Mouse (Mus musculus) splenic B cell, adult 2 months (primary cell): ENCODE results near the gene Cyp2c65.
"Not testable (repeated sequence)": the region's sequence is repeated elsewhere in the genome, so short reads cannot be mapped to it uniquely, and the experiment has no call there.

ENCODE experiments used
- DNase-seq: peaks from one replicate; pipeline ENCODE4 v3.0.0-alpha.2; 2011; ENCODE audit warnings: low read depth, low spot score
- H3K27me3 ChIP-seq: 2 replicates; pipeline ENCODE4 v1.6.1; 2012; ENCODE audit warnings: mild to moderate bottlenecking, low read length, moderate library complexity, mixed read lengths; ENCODE audit not compliant: control insufficient read depth, poor library complexity, insufficient read depth, severe bottlenecking
- H3K36me3 ChIP-seq: 2 replicates; pipeline ENCODE4 v1.6.1; 2012; ENCODE audit warnings: mild to moderate bottlenecking, low read length, moderate library complexity, mixed read lengths; ENCODE audit not compliant: control insufficient read depth, poor library complexity, insufficient read depth, severe bottlenecking

The Cyp2c65 gene

DNA sequence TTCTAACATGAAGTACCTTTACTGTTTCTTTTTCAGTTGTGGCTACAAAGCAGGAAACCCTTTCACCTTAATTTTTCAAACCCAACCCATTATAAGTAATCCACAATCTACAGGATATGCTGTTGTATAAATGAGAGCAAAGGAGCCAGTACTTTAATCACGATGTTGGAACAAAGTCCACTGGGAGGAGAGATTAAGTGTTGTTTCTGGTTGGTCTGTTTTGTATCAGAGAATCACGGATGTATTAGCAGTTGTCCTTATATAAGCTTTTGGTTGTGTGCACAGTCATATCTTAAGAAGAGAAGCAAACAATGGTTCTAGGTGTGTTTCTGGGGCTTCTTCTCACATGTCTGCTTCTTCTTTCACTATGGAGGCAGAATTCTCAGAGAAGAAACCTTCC, at the start of gene Cyp2c65:
Gene Cyp2c65 (plus strand): TSS at position 297 of the 400 bp plus-strand sequence.
- no peak for DNase-seq
- H3K27me3 ChIP-seq, result no peaks in the 10 kb centered on the region
- no peaks in the 10 kb centered on the region for H3K36me3 ChIP-seq

DNA sequence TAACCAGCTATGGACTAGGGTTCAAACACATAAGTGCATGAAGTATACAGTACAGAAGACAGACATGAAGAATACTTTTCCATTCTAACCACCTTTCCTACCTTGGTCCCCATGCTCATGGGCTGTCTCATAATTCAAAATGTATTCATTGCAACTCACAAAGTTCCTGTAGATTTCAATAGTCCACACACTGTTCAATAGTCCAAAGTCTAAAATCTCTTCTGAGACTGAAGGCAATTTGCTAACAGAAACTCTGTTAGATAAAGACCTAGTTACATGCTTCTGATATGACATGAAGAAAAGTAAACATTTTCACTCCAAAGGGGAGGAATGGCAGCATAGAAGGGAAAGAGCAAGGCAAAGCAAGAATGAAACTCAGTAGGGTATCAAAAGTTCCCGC, 2.9 kb upstream of the Cyp2c65 start:
- Histone ChIP-seq H3K36me3 (no peaks in the 10 kb centered on the region), H3K27me3 (no peaks in the 10 kb centered on the region)

DNA sequence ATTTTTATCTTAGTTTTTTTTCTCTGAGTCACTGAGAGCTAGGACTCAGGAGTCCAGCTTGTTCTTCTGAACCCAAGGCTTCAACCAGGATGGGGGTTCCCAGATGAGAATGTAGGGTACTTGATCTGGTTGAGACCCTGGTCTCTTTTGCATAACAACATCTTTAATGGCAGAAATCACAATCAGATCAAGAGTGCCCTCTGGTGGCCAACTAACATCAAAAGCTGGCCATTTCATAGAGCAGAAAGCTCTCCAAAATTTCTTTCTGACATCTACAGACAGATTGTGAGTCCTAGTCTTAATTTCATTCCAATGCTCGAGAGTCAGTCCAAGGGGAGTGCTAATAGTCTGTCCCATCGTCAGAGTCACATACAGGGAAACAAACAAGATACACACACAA, 38.0 kb downstream of the Cyp2c65 start:
- not testable (repeated sequence) for H3K27me3 ChIP-seq, DNase-seq, H3K36me3 ChIP-seq

More for the DNA sequence above, 2.9 kb upstream of the Cyp2c65 start:
- no peak for DNase-seq

DNA sequence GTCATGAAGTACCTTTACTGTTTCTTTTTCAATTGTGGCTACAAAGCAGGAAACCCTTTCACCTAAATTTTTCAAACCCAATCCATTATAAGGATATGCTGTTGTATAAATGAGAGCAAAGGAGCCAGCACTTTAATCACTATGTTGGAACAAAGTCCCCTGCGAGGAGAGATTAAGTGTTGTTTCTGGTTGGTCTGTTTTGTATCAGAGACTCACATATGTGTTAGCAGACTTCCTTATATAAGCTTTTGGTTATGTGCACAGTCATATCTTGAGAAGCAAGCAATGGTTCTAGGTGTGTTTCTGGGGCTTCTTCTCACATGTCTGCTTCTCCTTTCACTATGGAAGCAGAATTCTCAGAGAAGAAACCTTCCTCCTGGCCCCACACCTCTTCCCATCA, 52.8 kb downstream of the Cyp2c65 start, which contains the start of gene Cyp2c66:
Gene Cyp2c66 (plus strand): TSS at position 255 of the 400 bp plus-strand sequence.
- no peaks in the 10 kb centered on the region for H3K27me3 ChIP-seq
- DNase-seq, result no peak
- no peaks in the 10 kb centered on the region for H3K36me3 ChIP-seq
